Mouse (Mus musculus) midbrain, embryonic 14.5 days (tissue): Measurements from ENCODE around the gene Mrm1. TPM values are rescaled to one million over a fixed set of nuclear protein-coding genes. Genes with fewer than 3 reads are reported as not detected.

Source experiments
- ATAC-seq: fragments of 200-750 bp; cut with Nextera tagmentation; 2 replicates; pipeline ENCODE4 v1.8.0; 2017; ENCODE audit warnings: moderate number of reproducible peaks, moderate library complexity; ENCODE audit not compliant: low FRiP score, low TSS enrichment
- DNase-seq: peaks from one replicate; pipeline ENCODE4 v3.0.0-alpha.2; 2015
- H3K27ac ChIP-seq: fragments of 300-500 bp; sonication (generic); replicated peaks from 2 replicates; pipeline ENCODE4 v1.5.1; 2014; ENCODE audit warnings: mild to moderate bottlenecking, low read depth, low read length, moderate library complexity
- H3K27me3 ChIP-seq: fragments of 300-500 bp; sonication (generic); 2 replicates; pipeline ENCODE4 v1.6.1; 2014; ENCODE audit warnings: low read length, control low read depth, mixed read lengths; ENCODE audit not compliant: control insufficient read depth, insufficient read depth
- H3K36me3 ChIP-seq: fragments of 300-500 bp; sonication (generic); 2 replicates; pipeline ENCODE4 v1.6.1; 2014; ENCODE audit warnings: low read length, control low read depth; ENCODE audit not compliant: control insufficient read depth, insufficient read depth
- H3K4me1 ChIP-seq: fragments of 300-500 bp; sonication (generic); 2 replicates; pipeline ENCODE4 v1.6.1; 2014; ENCODE audit warnings: mild to moderate bottlenecking, antibody characterized with exemption, low read length, control low read depth; ENCODE audit not compliant: control insufficient read depth, insufficient read depth
- H3K4me2 ChIP-seq: fragments of 300-500 bp; sonication (generic); 2 replicates; pipeline ENCODE4 v1.6.1; 2014; ENCODE audit warnings: mild to moderate bottlenecking, low read length, moderate library complexity
- H3K4me3 ChIP-seq: fragments of 300-500 bp; sonication (generic); replicated peaks from 2 replicates; pipeline ENCODE4 v1.5.1; 2014; ENCODE audit warnings: low read depth, low read length
- H3K9ac ChIP-seq: fragments of 300-500 bp; sonication (generic); replicated peaks from 2 replicates; pipeline ENCODE4 v1.6.1; 2014; ENCODE audit warnings: mild to moderate bottlenecking, low read length, moderate library complexity
- H3K9me3 ChIP-seq: fragments of 300-500 bp; sonication (generic); 2 replicates; pipeline ENCODE4 v1.6.1; 2016; ENCODE audit warnings: low read length, control low read depth, mixed read lengths; ENCODE audit not compliant: control insufficient read depth
- WGBS: fragments of 180-500 bp; shearing (Covaris S2); extraction: QIAGEN DNeasy Blood & Tissue Kit; methylation state at CpG from one replicate; pipeline ENCODE4 v1.1.7; 2014; 5-methylcytosine and 5-hydroxymethylcytosine counted together
- polyA plus RNA-seq: library from polyadenylated mRNA; unstranded; fragments of >200 nt; fragmentation: Nextera tagmentation; extraction: Ambion mirVana; gene quantifications from 2 replicates; pipeline ENCODE4 v1.2.1, GENCODE M21; 2014

Mrm1 gene
- polyA plus RNA-seq, 1 experiment from 2014 or later, result 8.5 TPM

GRCm38 (mm10) chr11:84764527-84764961 lies 54.8 kb downstream of the Mrm1 start:
- H3K36me3 ChIP-seq, result no peaks in the 10 kb centered on the region
- H3K27ac ChIP-seq, result no peak overlapping the region
- peaks cover 51% of the 10 kb centered on the region for H3K4me1 ChIP-seq
- DNase-seq (peak; percentile 65), ATAC-seq (no peak)
- no peak overlapping the region for H3K4me3 ChIP-seq
- H3K9ac ChIP-seq, result no peak overlapping the region
- H3K4me2 ChIP-seq, result peak overlapping the region; percentile 32; the same call in 1 of the 2 replicates
- H3K27me3 ChIP-seq, result peaks cover 7% of the 10 kb centered on the region; the same call in 1 of the 2 replicates
- WGBS, result 5% methylated on average over 21 of the region's 21 CpGs
- no peaks in the 10 kb centered on the region for H3K9me3 ChIP-seq

- DNase-seq, result no peak
- H3K4me1 ChIP-seq, result peaks cover 54% of the 10 kb centered on the region
- 21% methylated on average over 8 of the region's 8 CpGs for WGBS
Observed at GRCm38 (mm10) chr11:84764116-84764515, 55.2 kb downstream of the Mrm1 start.

More at GRCm38 (mm10) chr11:84764116-84764515, 55.2 kb downstream of the Mrm1 start:
- no peaks in the 10 kb centered on the region for H3K9me3 ChIP-seq
- peak overlapping the region; percentile 32; the same call in 1 of the 2 replicates for H3K4me2 ChIP-seq
- no peak overlapping the region for H3K9ac ChIP-seq
- H3K36me3 ChIP-seq, result no peaks in the 10 kb centered on the region
- peaks cover 7% of the 10 kb centered on the region; the same call in 1 of the 2 replicates for H3K27me3 ChIP-seq
- H3K4me3 ChIP-seq, result no peak overlapping the region
- no peak overlapping the region for H3K27ac ChIP-seq
- ATAC-seq, result no peak

Other genes starting within 250 kb of the Mrm1 start
- 5.8 and 6.7 TPM in 2 replicates for gene Dhrs11, start 9.5 kb upstream of the Mrm1 start, polyA plus RNA-seq
- gene Ggnbp2, start 51.3 kb upstream of the Mrm1 start, polyA plus RNA-seq, result 69.3 and 71.9 TPM in 2 replicates
- 5.4 and 6.2 TPM in 2 replicates for gene Myo19, start 60.6 kb upstream of the Mrm1 start, polyA plus RNA-seq
- gene Pigw, start 60.8 kb upstream of the Mrm1 start, polyA plus RNA-seq, result 3.4 and 4.1 TPM in 2 replicates
- gene Znhit3, start 96.9 kb upstream of the Mrm1 start, polyA plus RNA-seq, result 61.7 and 65.1 TPM in 2 replicates
- 3.3 and 5.2 TPM in 2 replicates for gene Car4, start 138.3 kb upstream of the Mrm1 start, polyA plus RNA-seq